In the genomic region with DNA sequence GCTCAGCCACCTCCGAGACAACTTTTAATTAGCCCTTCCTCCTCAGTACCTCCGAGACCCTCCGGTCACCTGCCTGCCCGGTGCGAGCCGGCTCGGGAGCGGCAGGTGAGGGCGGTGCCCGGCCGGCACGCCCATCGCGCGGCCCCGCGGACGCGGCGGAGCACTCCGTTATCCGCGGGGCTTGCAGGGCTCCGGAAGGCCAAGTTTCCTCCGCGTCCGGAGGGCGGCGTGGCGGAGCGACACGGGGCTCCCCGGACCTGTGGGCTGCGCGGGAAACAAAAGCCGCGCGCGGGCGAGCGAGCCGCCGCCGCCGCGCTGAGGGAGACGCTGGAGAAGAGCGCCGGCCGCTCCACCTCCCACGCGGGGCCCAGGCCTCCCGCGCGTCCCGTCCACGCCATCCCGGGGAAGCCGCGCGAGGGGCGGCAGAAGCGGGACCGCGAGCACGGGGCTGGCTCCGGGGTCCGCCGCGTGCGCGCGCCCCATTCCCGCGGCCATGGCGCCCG, we compare ENCODE assay signal across 9 mouse cellular contexts. TPM values are rescaled to one million over a fixed set of nuclear protein-coding genes. Genes with fewer than 3 reads are reported as not detected.
DNase-seq lines count a peak whose midpoint lies in the region; ATAC-seq and TF ChIP-seq lines count a peak whose summit lies in the region.
"Had no signal": no experiment of that assay in that cellular context is flagged by ENCODE, and none has a peak within 500 bp of the region (broad histone marks: within the 10 kb centered on the region; RNA-seq: fewer than 3 reads in every experiment).

No protein-coding gene starts in this region.

- peaks cover 3% of the 10 kb centered on the region; the same call in 1 of the 2 replicates for H3K4me1 ChIP-seq in liver, adult 2 months (ENCODE audit: control insufficient read depth, insufficient read depth, low read length)
- 0 out of 2 replicates have a peak, but pooled peaks cover 6% of the 10 kb centered on the region for H3K4me1 ChIP-seq in midbrain, embryonic 14.5 days (ENCODE audit: control insufficient read depth, insufficient read depth, low read length)

- DNase-seq in heart, adult 11 months = peak; percentile 97
- no peak for DNase-seq in heart, adult 8-10 months (ENCODE audit: low spot score)
- DNase-seq in c-Kit-negative CD71-positive TER-119-positive erythroid progenitor cells, embryonic 14.5 days (ENCODE audit: low read depth, low spot score) = peak; percentile 13
- DNase-seq in gastrocnemius, adult 2 months = peak; percentile 67
- DNase-seq in liver, adult 2 months (ENCODE audit: extremely low read depth, low read depth, low spot score) = no peak
- no peak for DNase-seq in midbrain, embryonic 14.5 days
- DNase-seq in splenic B cell, adult 2 months (ENCODE audit: low read depth, low spot score) = peak; percentile 55

- ATAC-seq in inflammation-experienced regulatory T-cells, adult 6 months = peak; percentile 37
- no peak; the same call in 1 of the 2 replicates for ATAC-seq in midbrain, embryonic 14.5 days (ENCODE audit: low FRiP score, low TSS enrichment)

- peak; percentile 33 for TF ChIP-seq CTCF in gastrocnemius, adult 2 months (IDR thresholded peaks at IDR 0.05)
- TF ChIP-seq CTCF in liver, adult 2 months (IDR thresholded peaks at IDR 0.05; ENCODE audit: low read depth, low read length) = peak; percentile 16; the same call in 1 of the 2 replicates

- peak overlapping the region; percentile 71 for H3K4me2 ChIP-seq in midbrain, embryonic 14.5 days (ENCODE audit: low read length)

- peak overlapping the region; percentile 88 for H3K27ac ChIP-seq in gastrocnemius, adult 2 months
- H3K27ac ChIP-seq in liver, adult 2 months (replicated peaks; ENCODE audit: insufficient read depth, low read depth, low read length) = peak overlapping the region; percentile 77
- H3K27ac ChIP-seq in midbrain, embryonic 14.5 days (replicated peaks; ENCODE audit: low read depth, low read length) = peak overlapping the region; percentile 90

- no peak for TF ChIP-seq POLR2A in liver, adult 2 months (IDR thresholded peaks at IDR 0.05; ENCODE audit: extremely low read depth, insufficient read depth, low read length)

- peak overlapping the region; percentile 94 for H3K9ac ChIP-seq in liver, adult 2 months (ENCODE audit: low read depth, low read length)
- peak overlapping the region; percentile 80 for H3K9ac ChIP-seq in midbrain, embryonic 14.5 days (replicated peaks; ENCODE audit: low read length)

- intact Hi-C loops in gastrocnemius, adult 2 months (cut with DNase I) = loop anchor here (1.0 to 5.0 kb wide), 2 partner anchors 27 to 42 kb away; no protein-coding TSS in a partner anchor

- peaks cover 1% of the 10 kb centered on the region; the same call in 1 of the 2 replicates for H3K79me2 ChIP-seq in liver, adult 2 months (ENCODE audit: control insufficient read depth, insufficient read depth, low read length)

- H3K4me3 ChIP-seq in gastrocnemius, adult 2 months = peak overlapping the region; percentile 76
- H3K4me3 ChIP-seq in liver, adult 2 months (ENCODE audit: insufficient read depth, low read depth, low read length) = peak overlapping the region; percentile 99
- peak overlapping the region; percentile 83 for H3K4me3 ChIP-seq in midbrain, embryonic 14.5 days (replicated peaks; ENCODE audit: low read depth, low read length)

- 1% methylated on average over 69 of the region's 77 CpGs for WGBS in liver, adult 2 months
- WGBS in midbrain, embryonic 14.5 days = under 1% methylated on average over 70 of the region's 77 CpGs

- no peaks in the 10 kb centered on the region for H3K27me3 ChIP-seq in liver, adult 2 months (ENCODE audit: control insufficient read depth, insufficient read depth, low read length)
- no peaks in the 10 kb centered on the region for H3K27me3 ChIP-seq in midbrain, embryonic 14.5 days (ENCODE audit: control insufficient read depth, insufficient read depth, low read length)
- H3K27me3 ChIP-seq in splenic B cell, adult 2 months (ENCODE audit: control insufficient read depth, insufficient read depth, low read length, poor library complexity, severe bottlenecking) = peaks cover 2% of the 10 kb centered on the region; the same call in 1 of the 2 replicates

- H3K9me3 ChIP-seq in midbrain, embryonic 14.5 days (ENCODE audit: control insufficient read depth, low read length) = no peaks in the 10 kb centered on the region

- no peaks in the 10 kb centered on the region for H3K36me3 ChIP-seq in liver, adult 2 months (ENCODE audit: control insufficient read depth, insufficient read depth, low read length)
- no peaks in the 10 kb centered on the region for H3K36me3 ChIP-seq in midbrain, embryonic 14.5 days (ENCODE audit: control insufficient read depth, insufficient read depth, low read length)
- H3K36me3 ChIP-seq in splenic B cell, adult 2 months (ENCODE audit: control insufficient read depth, insufficient read depth, low read length, poor library complexity, severe bottlenecking) = no peaks in the 10 kb centered on the region

RNA-seq across cellular contexts. Expression of gene Fkbp5, which starts 31.8 kb away (rescaled TPM):
- 10 to 100 TPM; 31.0 to 46.7 (median 38.3) TPM for total RNA-seq in heart, adult 8-10 months (2022)
- total RNA-seq in gastrocnemius, adult 2 months (2021) = 100 to 1,000 TPM; 106 to 153 TPM
- 10 to 100 TPM; 19.3 to 24.5 (median 20.4) TPM for polyA plus RNA-seq in inflammation-experienced regulatory T-cells, adult 6 months (2017; shearing (Covaris generic))
- total RNA-seq in liver, adult 2 months (2014; rRNA removed) = 25.6 and 30.3 TPM in 2 replicates
- 17.7 and 29.8 TPM in 2 replicates for polyA plus RNA-seq in liver, adult 2 months (2012; rRNA removed)
- polyA plus RNA-seq in midbrain, embryonic 14.5 days (2014; fragmentation: Nextera tagmentation; extraction: Ambion mirVana) = 11.6 and 22.2 TPM in 2 replicates

RNA-seq across cellular contexts. Expression of gene Armc12, which starts 45.1 kb away (rescaled TPM):
- total RNA-seq in heart, adult 8-10 months (2022) = not detected
- not detected for total RNA-seq in gastrocnemius, adult 2 months (2021)
- under 1 TPM in 2 of 3 experiments, not detected in 1; 0.46 to 0.78 TPM for polyA plus RNA-seq in inflammation-experienced regulatory T-cells, adult 6 months (2017; shearing (Covaris generic))
- total RNA-seq in liver, adult 2 months (2014; rRNA removed) = not detected in 2 replicates
- not detected in 2 replicates for polyA plus RNA-seq in liver, adult 2 months (2012; rRNA removed)
- polyA plus RNA-seq in midbrain, embryonic 14.5 days (2014; fragmentation: Nextera tagmentation; extraction: Ambion mirVana) = not detected in 2 replicates
- total RNA-seq: layer of hippocampus, postnatal 10 days had no signal

Comparison
In these comparisons a context has a peak if more than half of its experiments do, and no peak if none do; other contexts are left out.
1. DNase-seq: peak in heart, adult 11 months (single experiment), c-Kit-negative CD71-positive TER-119-positive erythroid progenitor cells, embryonic 14.5 days (single experiment), gastrocnemius, adult 2 months (single experiment) and splenic B cell, adult 2 months (single experiment); none in heart, adult 8-10 months (single experiment), liver, adult 2 months (single experiment) and midbrain, embryonic 14.5 days (single experiment).
2. Peak in every context shown above with its lines, with median percentiles within 50 percentile points of each other: H3K27ac ChIP-seq and H3K4me3 ChIP-seq.